Mouse (Mus musculus): ENCODE results near the gene Rap2a. TPM values are rescaled to one million over a fixed set of nuclear protein-coding genes. Genes with fewer than 3 reads are reported as not detected.

Rap2a gene
- polyA plus RNA-seq, 1 experiment from 2014 or later = 3.1 TPM

DNA sequence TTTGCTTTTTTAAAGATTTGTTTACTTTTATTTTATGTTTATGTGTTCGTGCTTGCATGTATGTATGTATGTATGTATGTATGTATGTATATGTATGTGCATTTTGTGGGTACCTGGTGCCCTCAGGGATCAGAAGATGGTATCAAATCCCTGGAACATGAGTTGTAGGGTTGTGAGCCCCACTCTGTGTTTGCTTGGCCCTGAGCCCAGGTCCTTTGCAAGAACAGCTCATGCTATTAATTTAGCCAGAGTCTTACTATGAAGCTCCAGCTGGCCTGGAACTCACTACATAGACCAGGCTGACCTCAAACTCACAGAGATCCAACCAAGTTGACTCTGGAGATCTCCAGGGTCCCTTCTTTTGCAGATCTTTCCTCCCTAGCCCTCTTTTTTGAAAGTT lies 37.1 kb downstream of the Rap2a start:
- H3K4me1 ChIP-seq (replicated peaks) = 0 out of 2 replicates have a peak, but pooled peaks cover 7% of the 10 kb centered on the region
- no peak for ATAC-seq (ENCODE audit: low read depth)
- no peaks in the 10 kb centered on the region for H3K9me3 ChIP-seq (replicated peaks)
- no peak overlapping the region for H3K9ac ChIP-seq
- DNase-seq = no peak
- no peaks in the 10 kb centered on the region for H3K36me3 ChIP-seq
- H3K27me3 ChIP-seq = no peaks in the 10 kb centered on the region
- H3K27ac ChIP-seq = no peak overlapping the region
- no peak overlapping the region for H3K4me2 ChIP-seq
- no peak overlapping the region for H3K4me3 ChIP-seq (replicated peaks)
- WGBS (ENCODE audit: insufficient replicate concordance) = 52% methylated on average over 1 of the region's 1 CpGs

DNA sequence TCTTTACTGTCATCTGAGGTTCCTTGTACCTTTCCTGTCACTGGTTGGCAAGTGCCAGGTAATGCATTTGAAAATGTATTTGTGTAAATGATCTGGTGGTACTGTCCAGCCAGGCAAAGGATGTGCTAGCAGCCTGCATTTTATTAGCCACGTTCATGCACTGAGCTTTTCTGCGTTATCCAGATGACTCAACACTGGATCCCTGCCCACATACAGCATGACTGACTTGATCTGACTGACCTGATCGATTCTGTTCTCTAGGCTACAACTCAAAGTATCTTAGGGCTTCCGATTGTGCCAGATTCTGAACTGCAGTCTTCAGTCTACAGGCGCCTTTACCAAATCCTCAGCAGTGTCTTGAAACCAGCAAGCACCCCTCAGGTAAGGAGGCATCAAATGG lies 40.5 kb downstream of the Rap2a start:
- Histone ChIP-seq H3K27me3 (no peaks in the 10 kb centered on the region), H3K4me1 (replicated peaks) (peaks cover 7% of the 10 kb centered on the region; the same call in 1 of the 2 replicates), H3K4me2 (no peak overlapping the region), H3K4me3 (replicated peaks) (no peak overlapping the region), H3K27ac (no peak overlapping the region), H3K9ac (no peak overlapping the region), H3K9me3 (replicated peaks) (no peaks in the 10 kb centered on the region), H3K36me3 (no peaks in the 10 kb centered on the region)
- ATAC-seq (ENCODE audit: low read depth) (no peak), DNase-seq (no peak)
- 67% methylated on average over 5 of the region's 5 CpGs for WGBS (ENCODE audit: insufficient replicate concordance)

DNA sequence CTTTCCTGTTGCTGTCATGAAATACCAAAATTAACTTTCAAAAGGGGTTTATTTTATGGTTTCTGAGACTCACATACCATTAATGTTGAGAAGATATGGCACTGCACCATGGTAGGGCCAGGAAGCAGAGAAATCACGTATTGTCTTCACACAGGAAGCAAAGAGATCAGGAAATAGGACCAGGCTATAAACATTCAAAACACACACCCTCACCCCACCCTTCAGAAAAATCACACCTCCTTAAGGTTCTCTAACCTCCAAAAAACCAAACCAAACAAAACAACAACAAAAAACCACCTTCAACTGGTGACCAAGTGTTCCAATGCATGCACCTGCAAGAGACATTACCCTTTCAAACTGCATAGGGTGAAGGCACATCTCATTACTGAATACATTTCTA lies 41.7 kb downstream of the Rap2a start:
- Histone ChIP-seq H3K4me2 (no peak overlapping the region), H3K4me1 (replicated peaks) (peaks cover 11% of the 10 kb centered on the region), H3K27me3 (no peaks in the 10 kb centered on the region), H3K9ac (no peak overlapping the region), H3K4me3 (replicated peaks) (no peak overlapping the region), H3K9me3 (replicated peaks) (no peaks in the 10 kb centered on the region), H3K27ac (no peak overlapping the region), H3K36me3 (no peaks in the 10 kb centered on the region)
- DNase-seq = no peak
- 47% methylated on average over 1 of the region's 1 CpGs for WGBS (ENCODE audit: insufficient replicate concordance)
- no peak for ATAC-seq (ENCODE audit: low read depth)

DNA sequence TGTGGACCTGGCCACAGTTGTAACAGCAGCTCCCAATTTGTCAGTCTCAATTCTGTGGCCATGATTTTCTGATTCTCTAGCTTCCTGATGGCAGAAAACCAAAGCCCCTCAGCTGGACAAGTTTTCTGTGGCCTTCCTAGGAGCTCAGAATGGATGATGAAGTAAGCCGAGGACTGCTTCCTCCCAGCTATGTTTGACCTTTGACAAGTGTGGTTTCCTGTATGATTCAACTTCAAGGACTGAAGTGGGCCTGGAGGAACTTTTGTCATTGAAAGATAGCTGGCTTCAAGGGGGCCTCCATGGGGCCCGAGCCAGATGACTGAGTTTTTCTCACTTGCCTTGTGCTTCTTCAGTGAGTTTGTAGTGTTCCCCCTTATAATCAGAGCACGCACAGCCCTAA lies 42.6 kb downstream of the Rap2a start:
- 4% methylated on average over 3 of the region's 3 CpGs for WGBS (ENCODE audit: insufficient replicate concordance)
- DNase-seq (no peak), ATAC-seq (ENCODE audit: low read depth) (peak; percentile 36; the same call in 1 of the 2 replicates)

DNA sequence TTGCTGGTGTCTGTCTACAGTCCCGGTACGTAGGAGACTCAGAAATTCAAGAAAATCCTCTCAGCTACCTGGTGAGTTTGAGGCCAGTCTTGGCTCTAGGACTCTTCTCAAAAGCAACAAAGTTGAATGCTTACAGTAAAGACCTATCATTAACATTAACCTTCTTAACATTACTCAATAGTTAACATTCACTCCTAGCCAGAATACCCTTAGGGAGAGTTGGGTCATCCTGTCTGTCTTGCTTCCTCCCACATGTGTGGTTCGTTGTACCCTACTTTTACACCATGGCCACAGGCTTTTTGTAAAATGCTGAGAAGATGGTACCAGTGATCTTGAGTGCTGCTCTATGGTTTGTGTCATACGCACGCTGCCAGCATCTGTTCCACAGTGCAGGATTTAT lies 45.1 kb downstream of the Rap2a start:
- Histone ChIP-seq H3K4me1 (replicated peaks) (peaks cover 11% of the 10 kb centered on the region), H3K27ac (no peak overlapping the region), H3K9me3 (replicated peaks) (no peaks in the 10 kb centered on the region), H3K27me3 (no peaks in the 10 kb centered on the region), H3K4me2 (no peak overlapping the region), H3K9ac (no peak overlapping the region), H3K4me3 (replicated peaks) (no peak overlapping the region), H3K36me3 (no peaks in the 10 kb centered on the region)
- DNase-seq = no peak
- 79% methylated on average over 5 of the region's 5 CpGs for WGBS (ENCODE audit: insufficient replicate concordance)
- ATAC-seq (ENCODE audit: low read depth) = no peak

More for the DNA sequence above, 42.6 kb downstream of the Rap2a start:
- H3K4me2 ChIP-seq = no peak overlapping the region
- no peak overlapping the region for H3K4me3 ChIP-seq (replicated peaks)
- H3K9ac ChIP-seq = no peak overlapping the region
- H3K36me3 ChIP-seq = no peaks in the 10 kb centered on the region
- H3K27ac ChIP-seq = no peak overlapping the region
- H3K4me1 ChIP-seq (replicated peaks) = peaks cover 11% of the 10 kb centered on the region
- no peaks in the 10 kb centered on the region for H3K9me3 ChIP-seq (replicated peaks)
- H3K27me3 ChIP-seq = no peaks in the 10 kb centered on the region

DNA sequence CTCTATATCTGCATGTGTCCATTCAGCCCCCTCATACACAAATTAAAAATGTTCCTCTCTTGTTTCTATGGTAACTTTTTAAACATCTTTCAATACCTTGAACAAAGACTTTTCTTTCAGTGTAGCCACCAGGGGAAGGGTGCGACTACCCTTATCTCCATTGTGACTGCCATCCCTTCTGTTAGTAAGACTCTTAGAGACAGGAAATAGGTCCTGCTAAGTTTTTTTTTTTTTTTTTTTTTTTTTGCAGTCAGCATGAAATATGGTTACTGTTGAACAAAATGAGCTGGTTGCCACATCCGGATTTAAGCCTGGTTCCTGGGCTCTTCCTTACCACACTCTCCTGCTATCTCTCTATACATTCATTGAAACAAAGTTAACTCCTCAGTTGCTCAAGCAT lies 47.4 kb downstream of the Rap2a start:
- H3K27me3 ChIP-seq = no peaks in the 10 kb centered on the region
- H3K27ac ChIP-seq = no peak overlapping the region
- H3K4me2 ChIP-seq = no peak overlapping the region
- no peak for ATAC-seq (ENCODE audit: low read depth)
- no peaks in the 10 kb centered on the region for H3K36me3 ChIP-seq
- H3K9ac ChIP-seq = no peak overlapping the region
- 19% methylated on average over 2 of the region's 2 CpGs for WGBS (ENCODE audit: insufficient replicate concordance)
- H3K4me3 ChIP-seq (replicated peaks) = no peak overlapping the region
- DNase-seq = no peak
- H3K9me3 ChIP-seq (replicated peaks) = no peaks in the 10 kb centered on the region
- H3K4me1 ChIP-seq (replicated peaks) = peaks cover 11% of the 10 kb centered on the region

DNA sequence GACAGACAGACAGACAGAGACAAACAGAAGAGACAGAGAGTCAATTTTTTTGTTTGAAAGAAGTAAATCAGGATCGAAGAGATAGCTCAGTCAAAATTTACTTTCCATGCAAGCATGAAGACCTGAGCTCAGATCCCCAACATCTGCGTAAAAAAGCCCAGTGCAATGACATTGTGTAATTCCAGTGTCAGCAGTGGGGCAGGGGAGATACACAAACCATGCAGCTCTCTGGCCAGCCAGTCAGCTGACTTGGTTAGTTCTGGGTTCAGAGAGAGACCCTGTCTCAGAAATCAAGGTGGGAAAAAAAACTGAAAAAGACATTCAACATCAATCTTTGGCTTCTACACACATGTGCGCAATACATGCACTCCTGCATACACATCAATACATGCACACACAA lies 55.1 kb downstream of the Rap2a start:
- Histone ChIP-seq H3K27ac (no peak overlapping the region), H3K4me1 (replicated peaks) (no peaks in the 10 kb centered on the region), H3K4me3 (replicated peaks) (no peak overlapping the region), H3K27me3 (no peaks in the 10 kb centered on the region), H3K4me2 (no peak overlapping the region), H3K9me3 (replicated peaks) (no peaks in the 10 kb centered on the region), H3K9ac (no peak overlapping the region), H3K36me3 (no peaks in the 10 kb centered on the region)
- DNase-seq (no peak), ATAC-seq (ENCODE audit: low read depth) (no peak)
- WGBS (ENCODE audit: insufficient replicate concordance) = 73% methylated on average over 3 of the region's 3 CpGs

DNA sequence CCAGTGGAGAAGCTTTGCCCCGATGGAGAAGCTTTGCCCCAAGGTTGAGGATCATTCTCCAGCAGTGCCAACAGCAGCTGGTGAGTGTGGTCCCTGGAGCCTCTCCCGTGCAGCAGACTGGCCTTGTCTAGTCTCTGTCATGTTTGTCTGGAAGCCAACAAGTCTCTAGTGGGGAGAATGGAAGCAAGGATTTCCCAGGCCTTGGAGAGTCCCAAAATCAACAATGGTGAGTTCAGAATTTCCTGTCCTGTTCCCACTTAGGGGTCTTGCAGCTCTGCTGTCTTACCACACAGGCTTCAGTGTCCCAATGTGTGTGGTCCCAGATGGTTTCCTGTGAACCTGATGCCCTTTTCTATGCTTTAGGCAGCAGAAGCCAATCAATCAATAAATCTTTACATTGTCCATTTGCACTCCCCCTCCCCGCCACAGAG lies 56.6 kb downstream of the Rap2a start:
- H3K27me3 ChIP-seq = no peaks in the 10 kb centered on the region
- no peak overlapping the region for H3K4me3 ChIP-seq (replicated peaks)
- WGBS (ENCODE audit: insufficient replicate concordance) = 44% methylated on average over 3 of the region's 3 CpGs
- no peaks in the 10 kb centered on the region for H3K4me1 ChIP-seq (replicated peaks)
- no peak overlapping the region for H3K4me2 ChIP-seq
- no peak overlapping the region for H3K27ac ChIP-seq
- DNase-seq (no peak), ATAC-seq (ENCODE audit: low read depth) (no peak)
- no peaks in the 10 kb centered on the region for H3K9me3 ChIP-seq (replicated peaks)
- no peak overlapping the region for H3K9ac ChIP-seq
- no peaks in the 10 kb centered on the region for H3K36me3 ChIP-seq

DNA sequence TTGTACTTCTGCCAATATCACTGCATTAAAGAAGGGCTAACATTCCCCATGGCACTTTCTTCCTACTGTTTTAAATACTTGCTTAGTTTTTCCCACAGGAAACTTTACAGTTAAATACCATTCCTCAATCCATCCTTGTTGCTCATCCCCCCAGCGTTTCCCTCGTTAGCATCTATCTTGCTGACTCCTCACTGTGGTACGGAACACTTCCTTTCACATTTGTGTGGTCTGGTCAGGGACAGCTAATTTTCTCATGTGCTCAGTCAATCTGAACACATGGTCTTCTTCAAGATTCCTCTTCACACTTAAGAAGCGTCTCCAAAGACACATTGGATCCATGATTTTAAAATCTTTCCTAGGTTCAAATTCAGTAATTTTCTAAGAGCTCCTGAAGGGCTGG lies 57.2 kb downstream of the Rap2a start:
- Histone ChIP-seq H3K4me1 (replicated peaks) (no peaks in the 10 kb centered on the region), H3K27ac (no peak overlapping the region), H3K36me3 (no peaks in the 10 kb centered on the region), H3K9ac (no peak overlapping the region), H3K4me2 (no peak overlapping the region), H3K27me3 (no peaks in the 10 kb centered on the region), H3K4me3 (replicated peaks) (no peak overlapping the region), H3K9me3 (replicated peaks) (no peaks in the 10 kb centered on the region)
- WGBS (ENCODE audit: insufficient replicate concordance) = 31% methylated on average over 4 of the region's 4 CpGs
- ATAC-seq (ENCODE audit: low read depth) (no peak), DNase-seq (no peak)

DNA sequence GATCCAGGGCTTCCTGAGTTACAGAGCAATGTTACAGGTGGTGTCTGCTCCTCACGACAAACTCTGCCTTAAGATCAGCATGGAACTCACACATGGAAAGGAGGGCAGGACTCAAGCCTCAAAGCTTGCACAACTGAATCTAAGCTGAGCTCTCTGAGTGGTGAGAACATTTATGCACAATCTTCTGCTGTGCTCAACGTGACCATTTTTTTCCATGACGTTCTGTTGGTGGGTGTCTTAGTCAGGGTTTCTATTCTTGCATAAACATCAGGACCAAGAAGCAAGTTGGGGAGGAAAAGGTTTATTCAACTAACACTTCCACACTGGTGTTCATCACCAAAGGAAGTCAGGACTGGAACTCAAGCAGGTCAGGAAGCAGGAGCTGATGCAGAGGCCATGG lies 57.7 kb downstream of the Rap2a start:
- H3K27ac ChIP-seq = no peak overlapping the region
- no peaks in the 10 kb centered on the region for H3K4me1 ChIP-seq (replicated peaks)
- no peak overlapping the region for H3K9ac ChIP-seq
- no peaks in the 10 kb centered on the region for H3K36me3 ChIP-seq
- no peak overlapping the region for H3K4me3 ChIP-seq (replicated peaks)
- ATAC-seq (ENCODE audit: low read depth) (no peak), DNase-seq (no peak)
- no peaks in the 10 kb centered on the region for H3K9me3 ChIP-seq (replicated peaks)
- no peak overlapping the region for H3K4me2 ChIP-seq
- no peaks in the 10 kb centered on the region for H3K27me3 ChIP-seq
- 56% methylated on average over 3 of the region's 3 CpGs for WGBS (ENCODE audit: insufficient replicate concordance)

DNA sequence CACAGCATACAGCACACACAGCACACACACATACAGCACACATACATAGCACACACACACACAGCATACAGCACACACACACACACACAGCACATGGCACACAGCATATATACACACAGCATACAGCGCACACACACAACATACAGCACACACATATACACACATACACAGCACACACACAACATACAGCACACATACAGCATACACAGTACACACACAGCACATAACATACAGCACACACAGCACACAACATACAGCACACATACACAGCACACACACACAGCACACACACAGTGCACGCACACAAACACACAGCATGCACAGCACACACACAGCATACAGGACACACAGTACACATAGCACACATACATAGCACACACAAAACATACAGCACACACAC lies 60.9 kb downstream of the Rap2a start:
- H3K9ac ChIP-seq = no peak overlapping the region
- H3K9me3 ChIP-seq (replicated peaks) = no peaks in the 10 kb centered on the region
- H3K4me1 ChIP-seq (replicated peaks) = no peaks in the 10 kb centered on the region
- H3K27ac ChIP-seq = no peak overlapping the region
- H3K4me2 ChIP-seq = no peak overlapping the region
- no peaks in the 10 kb centered on the region for H3K36me3 ChIP-seq
- no peak for ATAC-seq (ENCODE audit: low read depth)
- no peaks in the 10 kb centered on the region for H3K27me3 ChIP-seq
- no peak overlapping the region for H3K4me3 ChIP-seq (replicated peaks)
- 65% methylated on average over 2 of the region's 2 CpGs for WGBS (ENCODE audit: insufficient replicate concordance)
- DNase-seq = no peak

DNA sequence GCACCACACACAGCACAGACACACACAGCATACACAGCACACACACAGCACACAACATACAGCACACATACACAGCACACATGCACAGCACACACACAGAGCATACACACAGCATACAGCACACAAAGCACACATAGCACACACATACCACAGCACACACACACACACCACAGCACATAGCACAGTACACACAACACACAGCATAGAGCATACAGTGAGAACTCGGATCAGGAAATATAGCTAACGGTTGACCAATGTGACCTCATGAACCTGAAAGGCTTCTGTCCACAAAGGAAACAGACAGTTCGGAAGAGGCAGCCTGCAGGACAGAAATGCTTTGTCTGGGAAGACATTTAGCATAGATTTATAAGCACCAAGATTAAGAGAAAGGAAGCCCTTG lies 61.4 kb downstream of the Rap2a start:
- no peak overlapping the region for H3K9ac ChIP-seq
- H3K4me2 ChIP-seq = no peak overlapping the region
- WGBS (ENCODE audit: insufficient replicate concordance) = 53% methylated on average over 3 of the region's 3 CpGs
- no peaks in the 10 kb centered on the region for H3K36me3 ChIP-seq
- no peak for ATAC-seq (ENCODE audit: low read depth)
- DNase-seq = no peak
- no peaks in the 10 kb centered on the region for H3K9me3 ChIP-seq (replicated peaks)
- H3K27me3 ChIP-seq = no peaks in the 10 kb centered on the region
- no peak overlapping the region for H3K4me3 ChIP-seq (replicated peaks)
- no peak overlapping the region for H3K27ac ChIP-seq
- no peaks in the 10 kb centered on the region for H3K4me1 ChIP-seq (replicated peaks)
